Mouse (Mus musculus) C2C12 (cell line): ENCODE measurements around the gene Mpp2. TPM values are rescaled to one million over a fixed set of nuclear protein-coding genes. Genes with fewer than 3 reads are reported as not detected.

Experiments used
- H3K27me3 ChIP-seq: one replicate; pipeline ENCODE4 v1.6.1; 2011; ENCODE audit not compliant: control insufficient read depth, insufficient read depth, insufficient read length
- H3K36me3 ChIP-seq: one replicate; pipeline ENCODE4 v1.6.1; 2011; ENCODE audit not compliant: control insufficient read depth, insufficient read depth
- H3K4me3 ChIP-seq: one replicate; pipeline ENCODE4 v1.5.1; 2011; ENCODE audit warnings: mild to moderate bottlenecking, control low read depth; ENCODE audit not compliant: poor library complexity, insufficient read depth, severe bottlenecking
- H3K79me2 ChIP-seq: one replicate; pipeline ENCODE4 v1.6.1; 2011; ENCODE audit not compliant: control insufficient read depth, insufficient read depth
- H3K79me3 ChIP-seq: one replicate; pipeline ENCODE4 v1.6.1; 2011; ENCODE audit warnings: low read depth, control low read depth
- H3ac ChIP-seq: one replicate; pipeline ENCODE3; 2011; ENCODE audit warnings: low read depth; ENCODE audit not compliant: control insufficient read depth, insufficient read length
- CEBPB ChIP-seq: IDR thresholded peaks from one replicate; pipeline ENCODE4 v1.6.1; 2011; ENCODE audit warnings: low read depth, mild to moderate bottlenecking, control low read depth, moderate library complexity
- CTCF ChIP-seq: IDR thresholded peaks from one replicate; pipeline ENCODE4 v1.5.1; 2011; ENCODE audit not compliant: control insufficient read depth, insufficient read depth, insufficient read length
- FOSL1 ChIP-seq: IDR thresholded peaks from one replicate; pipeline ENCODE4 v1.8.0; 2011; ENCODE audit warnings: mild to moderate bottlenecking, low read length; ENCODE audit not compliant: poor library complexity, insufficient read depth, severe bottlenecking
- MAX ChIP-seq: IDR thresholded peaks from one replicate; pipeline ENCODE4 v1.6.1; 2011; ENCODE audit warnings: mild to moderate bottlenecking, control low read depth
- MYOD1 ChIP-seq: IDR thresholded peaks from one replicate; pipeline ENCODE4 v1.6.1; 2011; ENCODE audit warnings: low read depth; ENCODE audit not compliant: control insufficient read depth, insufficient read length
- MYOG ChIP-seq: IDR thresholded peaks from one replicate; pipeline ENCODE4 v1.6.1; 2011; ENCODE audit not compliant: control insufficient read depth, insufficient read length; ENCODE audit errors: extremely low read depth
- USF1 ChIP-seq: IDR thresholded peaks from one replicate; pipeline ENCODE4 v1.6.1; 2011; ENCODE audit warnings: low read depth, mild to moderate bottlenecking, control low read depth, moderate library complexity
- polyA plus RNA-seq: library from polyadenylated mRNA; unstranded; fragments of >200 nt; fragmentation: generic; extraction: Trizol; gene quantifications from one replicate; pipeline ENCODE4 v1.2.1, GENCODE M21; 2012; ENCODE audit warnings: missing spikeins

Gene Mpp2
- polyA plus RNA-seq, 1 experiment: 1.7 TPM

- Histone ChIP-seq H3K27me3 (peaks cover 14% of the 10 kb centered on the region), H3K79me3 (no peaks in the 10 kb centered on the region), H3K4me3 (no peak overlapping the region), H3K79me2 (no peaks in the 10 kb centered on the region), H3ac (no peak overlapping the region), H3K36me3 (no peaks in the 10 kb centered on the region)
- no peak for TF ChIP-seq FOSL1
Measured at GRCm38 (mm10) chr11:102044691-102045212, 43.6 kb downstream of the Mpp2 start.

- H3K4me3 ChIP-seq: no peak overlapping the region
- H3K79me2 ChIP-seq: no peaks in the 10 kb centered on the region
- H3K79me3 ChIP-seq: no peaks in the 10 kb centered on the region
- no peak for TF ChIP-seq CEBPB
- no peak for TF ChIP-seq CTCF
- no peak for TF ChIP-seq MAX
- no peak for TF ChIP-seq USF1
- no peak for TF ChIP-seq MYOD1
- TF ChIP-seq MYOG: no peak
- no peak for TF ChIP-seq FOSL1
- peaks cover 15% of the 10 kb centered on the region for H3K27me3 ChIP-seq
- H3K36me3 ChIP-seq: no peaks in the 10 kb centered on the region
- H3ac ChIP-seq: no peak overlapping the region
Measured at GRCm38 (mm10) chr11:102043381-102043780, 44.9 kb downstream of the Mpp2 start.

GRCm38 (mm10) chr11:102042971-102043370 lies 45.3 kb downstream of the Mpp2 start:
- no peaks in the 10 kb centered on the region for H3K36me3 ChIP-seq
- H3K27me3 ChIP-seq: peaks cover 18% of the 10 kb centered on the region
- no peaks in the 10 kb centered on the region for H3K79me3 ChIP-seq
- no peak overlapping the region for H3K4me3 ChIP-seq
- TF ChIP-seq FOSL1 (no peak), MYOG (no peak), CEBPB (no peak), USF1 (no peak), MYOD1 (no peak), CTCF (no peak), MAX (no peak)
- no peak overlapping the region for H3ac ChIP-seq
- H3K79me2 ChIP-seq: no peaks in the 10 kb centered on the region

- Histone ChIP-seq H3K36me3 (no peaks in the 10 kb centered on the region), H3K79me3 (no peaks in the 10 kb centered on the region), H3ac (no peak within 1 kb of the TSS), H3K79me2 (no peaks in the 10 kb centered on the region), H3K27me3 (peaks cover 24% of the 10 kb centered on the region), H3K4me3 (no peak within 1 kb of the TSS)
- TF ChIP-seq CTCF (no peak), MYOG (no peak), MYOD1 (no peak), CEBPB (no peak), MAX (no peak), USF1 (no peak), FOSL1 (no peak)
Measured at GRCm38 (mm10) chr11:102041350-102041949, 46.9 kb downstream of the Mpp2 start, which contains the start of gene Cd300lg. Gene Cd300lg, plus strand, starts transcription at chr11:102041509.

- H3K27me3 ChIP-seq: peaks cover 26% of the 10 kb centered on the region
Measured at GRCm38 (mm10) chr11:102040646-102041045, 47.7 kb downstream of the Mpp2 start.

GRCm38 (mm10) chr11:102040138-102040524 lies 48.2 kb downstream of the Mpp2 start:
- H3K79me3 ChIP-seq: no peaks in the 10 kb centered on the region
- no peaks in the 10 kb centered on the region for H3K36me3 ChIP-seq
- H3K79me2 ChIP-seq: no peaks in the 10 kb centered on the region
- H3ac ChIP-seq: no peak overlapping the region
- no peak overlapping the region for H3K4me3 ChIP-seq
- H3K27me3 ChIP-seq: peaks cover 26% of the 10 kb centered on the region
- TF ChIP-seq CEBPB (no peak), FOSL1 (no peak), USF1 (no peak), MYOG (no peak), CTCF (peak; percentile 73), MYOD1 (no peak), MAX (no peak)

More at GRCm38 (mm10) chr11:102040646-102041045, 47.7 kb downstream of the Mpp2 start:
- no peaks in the 10 kb centered on the region for H3K36me3 ChIP-seq
- H3K79me2 ChIP-seq: no peaks in the 10 kb centered on the region
- no peak overlapping the region for H3K4me3 ChIP-seq
- TF ChIP-seq CEBPB: no peak
- TF ChIP-seq MYOG: no peak
- no peak for TF ChIP-seq USF1
- no peak for TF ChIP-seq MAX
- TF ChIP-seq MYOD1: no peak
- TF ChIP-seq CTCF: no peak
- H3ac ChIP-seq: no peak overlapping the region
- H3K79me3 ChIP-seq: no peaks in the 10 kb centered on the region
